3 mouse cellular contexts compared by ENCODE assay signal in the genomic region with DNA sequence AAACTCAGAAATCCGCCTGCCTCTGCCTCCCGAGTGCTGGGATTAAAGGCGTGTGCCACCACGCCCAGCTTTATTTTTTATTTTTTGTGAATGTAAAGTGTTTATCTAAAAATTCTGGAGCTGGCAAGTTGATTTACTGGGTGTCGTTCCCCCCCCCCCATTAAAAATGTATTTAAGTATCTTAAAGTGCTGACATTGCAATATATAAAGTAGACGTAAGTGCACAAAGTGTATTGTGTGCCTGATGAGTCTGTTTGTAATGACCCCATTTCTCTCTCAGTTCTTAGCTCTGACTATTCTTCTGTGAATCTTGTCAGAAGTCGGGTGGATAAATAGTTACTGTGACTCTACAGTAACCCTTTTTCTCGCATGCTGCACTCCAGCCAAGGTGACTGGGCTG.
TF ChIP-seq lines count a peak whose summit lies in the region.

No protein-coding gene starts in this region.

TF ChIP-seq in CH12.LX, 34 proteins besides CTCF, POLR2A, EP300 and RAD21:
- TF ChIP-seq UBTF (IDR thresholded peaks at IDR 0.05; ENCODE audit: low read depth, low read length) (no peak), ZNF384 (IDR thresholded peaks at IDR 0.05; ENCODE audit: low read depth, low read length) (no peak), JUND (conservative IDR thresholded peaks at IDR 0.05; ENCODE audit: low read depth, low read length) (no peak), MAFK (IDR thresholded peaks at IDR 0.05; ENCODE audit: insufficient replicate concordance, low read length) (peak; percentile 85)

TF ChIP-seq in ES-E14, 5 proteins besides CTCF, POLR2A, EP300 and RAD21:
- TF ChIP-seq MAFK (IDR thresholded peaks at IDR 0.05; ENCODE audit: insufficient read depth, low read depth, low read length) (peak; percentile 89), ZC3H11A (IDR thresholded peaks at IDR 0.05; ENCODE audit: borderline replicate concordance, low read depth, low read length) (no peak)

TF ChIP-seq in MEL, 35 proteins besides CTCF, POLR2A, EP300 and RAD21:
- TF ChIP-seq POLR2AphosphoS5 (IDR thresholded peaks at IDR 0.05; ENCODE audit: borderline replicate concordance, low read depth, low read length) (no peak), CHD2 (IDR thresholded peaks at IDR 0.05; ENCODE audit: low read length) (no peak), MAFK (IDR thresholded peaks at IDR 0.05; ENCODE audit: borderline replicate concordance, low read depth, low read length) (peak; percentile 65; the same call in 1 of the 2 replicates)
